Mouse (Mus musculus) neural tube, embryonic 11.5 days (tissue): ENCODE measurements around the gene Cish. TPM values are rescaled to one million over a fixed set of nuclear protein-coding genes. Genes with fewer than 3 reads are reported as not detected.

Experiments
- ATAC-seq: fragments of 200-750 bp; cut with Nextera tagmentation; 2 replicates; pipeline ENCODE4 v1.8.0; 2017; ENCODE audit warnings: moderate number of reproducible peaks, mild to moderate bottlenecking, moderate TSS enrichment, moderate library complexity; ENCODE audit not compliant: insufficient read depth, low FRiP score, low TSS enrichment
- DNase-seq: peaks from one replicate; pipeline ENCODE4 v3.0.0-alpha.2; 2015; ENCODE audit warnings: low spot score
- H3K27ac ChIP-seq: fragments of 300-500 bp; sonication (generic); 2 replicates; pipeline ENCODE4 v1.5.1; 2014; ENCODE audit warnings: low read depth, mild to moderate bottlenecking, low read length
- H3K27me3 ChIP-seq: fragments of 300-500 bp; sonication (generic); 2 replicates; pipeline ENCODE4 v1.6.1; 2014; ENCODE audit warnings: mild to moderate bottlenecking, low read length, mixed read lengths; ENCODE audit not compliant: control insufficient read depth, insufficient read depth
- H3K36me3 ChIP-seq: fragments of 300-500 bp; sonication (generic); 2 replicates; pipeline ENCODE4 v1.6.1; 2014; ENCODE audit warnings: mild to moderate bottlenecking, low read length, moderate library complexity, mixed read lengths; ENCODE audit not compliant: control insufficient read depth, insufficient read depth
- H3K4me1 ChIP-seq: fragments of 300-500 bp; sonication (generic); 2 replicates; pipeline ENCODE4 v1.6.1; 2014; ENCODE audit warnings: low read length, mixed read lengths; ENCODE audit not compliant: control insufficient read depth, insufficient read depth
- H3K4me2 ChIP-seq: fragments of 300-500 bp; sonication (generic); 2 replicates; pipeline ENCODE4 v1.6.1; 2014; ENCODE audit warnings: low read depth, mild to moderate bottlenecking, moderate library complexity
- H3K4me3 ChIP-seq: fragments of 300-500 bp; sonication (generic); 2 replicates; pipeline ENCODE4 v1.5.1; 2014; ENCODE audit warnings: low read depth, low read length
- H3K9ac ChIP-seq: fragments of 300-500 bp; sonication (generic); 2 replicates; pipeline ENCODE4 v1.6.1; 2014; ENCODE audit warnings: mild to moderate bottlenecking, low read length
- H3K9me3 ChIP-seq: fragments of 300-500 bp; sonication (generic); 2 replicates; pipeline ENCODE4 v1.6.1; 2016; ENCODE audit warnings: low read length; ENCODE audit not compliant: control insufficient read depth
- WGBS: fragments of 180-500 bp; shearing (Covaris S2); extraction: QIAGEN DNeasy Blood & Tissue Kit; methylation state at CpG from one replicate; pipeline ENCODE4 v1.1.7; 2014; 5-methylcytosine and 5-hydroxymethylcytosine counted together
- polyA plus RNA-seq: library from polyadenylated mRNA; unstranded; fragments of >200 nt; fragmentation: Nextera tagmentation; extraction: Ambion mirVana; gene quantifications from 2 replicates; pipeline ENCODE4 v1.2.1, GENCODE M21; 2014

Gene Cish
- polyA plus RNA-seq, 1 experiment from 2014 or later: 5.1 TPM

- Histone ChIP-seq H3K27ac (no peak within 1 kb of the TSS), H3K9me3 (no peaks in the 10 kb centered on the region), H3K4me3 (peak within 1 kb of the TSS; percentile 38), H3K27me3 (0 out of 2 replicates have a peak, but pooled peaks cover 3% of the 10 kb centered on the region), H3K36me3 (no peaks in the 10 kb centered on the region), H3K4me2 (peak within 1 kb of the TSS; percentile 77), H3K9ac (peak within 1 kb of the TSS; percentile 33), H3K4me1 (peaks cover 7% of the 10 kb centered on the region; the same call in 1 of the 2 replicates)
- 3% methylated on average over 47 of the region's 49 CpGs for WGBS
- peak; percentile 77 for DNase-seq
- peak; percentile 56; the same call in 1 of the 2 replicates for ATAC-seq
These were observed 6.4 kb upstream of the Cish start, which contains the start of gene Mapkapk3 for GRCm38 (mm10) chr9:107289211-107290076. Gene Mapkapk3 (minus strand): TSS chr9:107289877.

GRCm38 (mm10) chr9:107290897-107291296, 4.9 kb upstream of the Cish start:
- Histone ChIP-seq H3K9me3 (no peaks in the 10 kb centered on the region), H3K4me2 (no peak overlapping the region), H3K4me1 (peaks cover 7% of the 10 kb centered on the region; the same call in 1 of the 2 replicates), H3K36me3 (no peaks in the 10 kb centered on the region), H3K4me3 (no peak overlapping the region), H3K9ac (no peak overlapping the region), H3K27ac (no peak overlapping the region), H3K27me3 (0 out of 2 replicates have a peak, but pooled peaks cover 3% of the 10 kb centered on the region)
- DNase-seq (peak; percentile 80), ATAC-seq (no peak; the same call in 1 of the 2 replicates)
- 27% methylated on average over 10 of the region's 10 CpGs for WGBS

GRCm38 (mm10) chr9:107294249-107294648, 1.6 kb upstream of the Cish start:
- no peak overlapping the region for H3K27ac ChIP-seq
- 5% methylated on average over 6 of the region's 6 CpGs for WGBS
- no peak overlapping the region for H3K9ac ChIP-seq
- no peaks in the 10 kb centered on the region for H3K36me3 ChIP-seq
- H3K4me3 ChIP-seq: no peak overlapping the region
- H3K27me3 ChIP-seq: 0 out of 2 replicates have a peak, but pooled peaks cover under 1% of the 10 kb centered on the region
- ATAC-seq: no peak
- H3K4me2 ChIP-seq: no peak overlapping the region
- peak; percentile 76 for DNase-seq
- H3K9me3 ChIP-seq: no peaks in the 10 kb centered on the region
- peaks cover 9% of the 10 kb centered on the region; the same call in 1 of the 2 replicates for H3K4me1 ChIP-seq

GRCm38 (mm10) chr9:107295616-107296015, 210 bp upstream of the Cish start:
- no peak overlapping the region for H3K4me3 ChIP-seq
- no peak overlapping the region for H3K4me2 ChIP-seq
- H3K9me3 ChIP-seq: no peaks in the 10 kb centered on the region
- H3K36me3 ChIP-seq: no peaks in the 10 kb centered on the region
- 89% methylated on average over 4 of the region's 4 CpGs for WGBS
- H3K9ac ChIP-seq: no peak overlapping the region
- ATAC-seq (no peak), DNase-seq (no peak)
- no peak overlapping the region for H3K27ac ChIP-seq
- no peaks in the 10 kb centered on the region for H3K27me3 ChIP-seq
- peaks cover 6% of the 10 kb centered on the region; the same call in 1 of the 2 replicates for H3K4me1 ChIP-seq

- Histone ChIP-seq H3K4me3 (peak overlapping the region; percentile 59), H3K4me2 (peak overlapping the region; percentile 90), H3K36me3 (no peaks in the 10 kb centered on the region), H3K4me1 (peaks cover 6% of the 10 kb centered on the region; the same call in 1 of the 2 replicates), H3K9me3 (no peaks in the 10 kb centered on the region), H3K27me3 (no peaks in the 10 kb centered on the region), H3K27ac (no peak overlapping the region), H3K9ac (no peak overlapping the region)
- DNase-seq (no peak), ATAC-seq (peak; percentile 24)
- 8% methylated on average over 14 of the region's 14 CpGs for WGBS
These were observed 215 bp downstream of the Cish start for GRCm38 (mm10) chr9:107296041-107296440.

- Histone ChIP-seq H3K4me1 (peaks cover 6% of the 10 kb centered on the region; the same call in 1 of the 2 replicates), H3K4me3 (peak overlapping the region; percentile 59), H3K9ac (peak overlapping the region; percentile 66), H3K27ac (no peak overlapping the region), H3K36me3 (no peaks in the 10 kb centered on the region), H3K4me2 (peak overlapping the region; percentile 90), H3K27me3 (no peaks in the 10 kb centered on the region), H3K9me3 (no peaks in the 10 kb centered on the region)
- DNase-seq (peak; percentile 91), ATAC-seq (peak; percentile 98)
- under 1% methylated on average over 31 of the region's 31 CpGs for WGBS
These were observed 707 bp downstream of the Cish start for GRCm38 (mm10) chr9:107296501-107296965.

- Histone ChIP-seq H3K4me2 (peak overlapping the region; percentile 90), H3K4me3 (peak overlapping the region; percentile 59), H3K27me3 (no peaks in the 10 kb centered on the region), H3K9me3 (no peaks in the 10 kb centered on the region), H3K4me1 (peaks cover 6% of the 10 kb centered on the region; the same call in 1 of the 2 replicates), H3K27ac (no peak overlapping the region), H3K36me3 (no peaks in the 10 kb centered on the region), H3K9ac (peak overlapping the region; percentile 66)
- WGBS: 21% methylated on average over 16 of the region's 16 CpGs
- no peak for DNase-seq
- peak; percentile 39; the same call in 1 of the 2 replicates for ATAC-seq
These were observed 1.2 kb downstream of the Cish start for GRCm38 (mm10) chr9:107297059-107297458.

- WGBS: 88% methylated on average over 4 of the region's 4 CpGs
- H3K4me2 ChIP-seq: peak overlapping the region; percentile 90
These were observed 1.8 kb downstream of the Cish start for GRCm38 (mm10) chr9:107297658-107298057.

More at GRCm38 (mm10) chr9:107297658-107298057, 1.8 kb downstream of the Cish start:
- peak overlapping the region; percentile 59; the same call in 1 of the 2 replicates for H3K4me3 ChIP-seq
- no peaks in the 10 kb centered on the region for H3K9me3 ChIP-seq
- no peak overlapping the region for H3K27ac ChIP-seq
- no peak overlapping the region for H3K9ac ChIP-seq
- ATAC-seq (no peak), DNase-seq (no peak)
- peaks cover 6% of the 10 kb centered on the region; the same call in 1 of the 2 replicates for H3K4me1 ChIP-seq
- H3K27me3 ChIP-seq: no peaks in the 10 kb centered on the region
- no peaks in the 10 kb centered on the region for H3K36me3 ChIP-seq
